Mouse (Mus musculus) liver, embryonic 14.5 days (tissue): ENCODE results near the gene Fthl17b. TPM values are rescaled to one million over a fixed set of nuclear protein-coding genes. Genes with fewer than 3 reads are reported as not detected.
"Not testable (repeated sequence)": the region's sequence is repeated elsewhere in the genome, so short reads cannot be mapped to it uniquely, and the experiment has no call there.

Source experiments
- ATAC-seq: fragments of 200-750 bp; cut with Nextera tagmentation; 2 replicates; pipeline ENCODE4 v1.8.0; 2017; ENCODE audit warnings: moderate number of reproducible peaks, mild to moderate bottlenecking, moderate library complexity; ENCODE audit not compliant: insufficient read depth
- DNase-seq, 3 experiments: peaks; one replicate each; pipeline ENCODE4 v3.0.0-alpha.2; 2012 to 2013; ENCODE audit warnings: low read depth in 3 of 3, low spot score in 3 of 3
- H3K27ac ChIP-seq: fragments of 300-500 bp; sonication (generic); 2 replicates; pipeline ENCODE4 v1.5.1; 2014; ENCODE audit warnings: moderate library complexity, mild to moderate bottlenecking, control low read depth, inconsistent platforms
- H3K27me3 ChIP-seq: fragments of 300-500 bp; sonication (generic); 2 replicates; pipeline ENCODE4 v1.6.1; 2014; ENCODE audit warnings: mild to moderate bottlenecking, low read length, moderate library complexity; ENCODE audit not compliant: control insufficient read depth, insufficient read depth
- H3K36me3 ChIP-seq: fragments of 300-500 bp; sonication (generic); replicated peaks from 2 replicates; pipeline ENCODE4 v1.6.1; 2014; ENCODE audit warnings: low read depth; ENCODE audit not compliant: control insufficient read depth, insufficient read depth
- H3K4me1 ChIP-seq, 2 experiments: fragments of 200-500 bp in 1 of 2; fragments of 300-500 bp in 1 of 2; sonication (generic) in 1 of 2; replicated peaks; 2 replicates each; pipeline ENCODE4 v1.6.1; 2012 to 2014; ENCODE audit warnings: antibody characterized with exemption in 1 of 2, inconsistent platforms in 1 of 2, low read length in 1 of 2; ENCODE audit not compliant: control insufficient read depth in 2 of 2, insufficient read depth in 2 of 2
- H3K4me2 ChIP-seq: fragments of 300-500 bp; sonication (generic); 2 replicates; pipeline ENCODE4 v1.6.1; 2014; ENCODE audit warnings: low read depth, mild to moderate bottlenecking, control low read depth, moderate library complexity
- H3K4me3 ChIP-seq, 2 experiments: fragments of 200-500 bp in 1 of 2; fragments of 300-500 bp in 1 of 2; sonication (generic) in 1 of 2; 2 replicates each; pipeline ENCODE4 v1.5.1; 2012 to 2014; ENCODE audit warnings: low read depth in 2 of 2, low read length in 2 of 2, mild to moderate bottlenecking in 2 of 2, control low read depth in 1 of 2, inconsistent platforms in 1 of 2, moderate library complexity in 1 of 2; ENCODE audit not compliant: insufficient read depth in 1 of 2
- H3K9ac ChIP-seq: fragments of 300-500 bp; sonication (generic); replicated peaks from 2 replicates; pipeline ENCODE4 v1.6.1; 2014; ENCODE audit warnings: mild to moderate bottlenecking, control low read depth, moderate library complexity
- H3K9me3 ChIP-seq: fragments of 300-500 bp; sonication (generic); 2 replicates; pipeline ENCODE4 v1.6.1; 2016; ENCODE audit warnings: low read length, mixed read lengths; ENCODE audit not compliant: control insufficient read depth
- CTCF ChIP-seq: IDR thresholded peaks from 2 replicates; pipeline ENCODE4 v1.5.1; 2016; ENCODE audit warnings: antibody characterized with exemption, low read depth, control low read depth
- WGBS: fragments of 180-500 bp; shearing (Covaris S2); extraction: QIAGEN DNeasy Blood & Tissue Kit; methylation state at CpG from one replicate; pipeline ENCODE4 v1.1.7; 2014; ENCODE audit not compliant: insufficient replicate concordance; 5-methylcytosine and 5-hydroxymethylcytosine counted together
- polyA plus RNA-seq, 2 experiments: library from polyadenylated mRNA; depleted of rRNA in 1 of 2; stranded (reverse) in 1 of 2; unstranded in 1 of 2; fragments of >200 nt; fragmentation: Nextera tagmentation in 1 of 2; extraction: Ambion mirVana in 1 of 2; gene quantifications; 2 replicates each; pipeline versions ENCODE4 v1.2.1 to v1.2.3; 2012 to 2014

Gene Fthl17b
- polyA plus RNA-seq (2012; rRNA removed) (not detected in 2 replicates), polyA plus RNA-seq (2014; fragmentation: Nextera tagmentation; extraction: Ambion mirVana) (not detected in 2 replicates)

DNA sequence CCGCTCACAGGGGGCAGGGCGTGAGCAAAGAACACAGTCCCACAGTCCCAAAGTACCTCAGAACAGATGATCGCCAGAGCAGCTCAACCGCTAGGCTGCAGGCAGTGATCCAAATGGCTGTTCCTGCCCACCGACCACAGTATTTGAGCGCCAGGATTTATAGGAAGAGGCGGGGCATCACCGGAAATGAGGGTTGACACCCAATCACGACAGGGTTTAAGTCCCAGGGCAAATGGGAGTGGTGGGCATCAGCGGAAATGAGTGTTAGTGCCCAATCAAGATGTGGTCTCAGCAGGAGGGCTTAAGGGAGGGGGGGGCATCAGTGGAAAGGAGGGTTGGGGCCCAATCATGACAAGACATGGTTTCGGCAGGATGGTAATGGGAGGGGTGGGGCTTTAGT lies at the start of gene Fthl17b:
TSS of gene Fthl17b (minus strand) at position 101 of the 400 bp plus-strand sequence.
- not testable (repeated sequence) for H3K4me1 ChIP-seq, H3K27ac ChIP-seq, ATAC-seq, H3K4me2 ChIP-seq, H3K9ac ChIP-seq, H3K27me3 ChIP-seq, H3K4me3 ChIP-seq, H3K36me3 ChIP-seq, DNase-seq, H3K9me3 ChIP-seq
- 85% methylated on average over 4 of the region's 11 CpGs for WGBS

DNA sequence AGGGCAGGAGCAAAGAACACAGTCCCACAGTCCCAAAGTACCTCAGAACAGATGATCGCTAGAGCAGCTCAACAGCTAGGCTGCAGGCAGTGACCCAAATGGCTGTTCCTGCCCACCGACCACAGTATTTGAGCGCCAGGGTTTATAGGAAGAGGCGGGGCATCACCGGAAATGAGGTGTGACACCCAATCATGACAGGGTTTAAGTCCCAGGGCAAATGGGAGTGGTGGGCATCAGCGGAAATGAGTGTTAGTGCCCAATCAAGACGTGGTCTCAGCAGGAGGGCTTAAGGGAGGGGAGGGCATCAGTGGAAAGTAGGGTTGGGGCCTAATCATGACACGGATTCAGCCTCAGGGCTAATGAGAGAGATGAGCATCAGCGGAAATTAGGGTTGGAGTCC lies 23.9 kb upstream of the Fthl17b start, which contains the start of gene Fthl17d:
TSS of gene Fthl17d (minus strand) at position 101 of the 400 bp plus-strand sequence.
- not testable (repeated sequence) for H3K4me2 ChIP-seq, H3K36me3 ChIP-seq, ATAC-seq, DNase-seq, H3K9me3 ChIP-seq, H3K4me1 ChIP-seq, H3K4me3 ChIP-seq, H3K27me3 ChIP-seq, H3K27ac ChIP-seq, H3K9ac ChIP-seq
- WGBS = no CpG with 5 or more reads among the region's 9 CpGs

DNA sequence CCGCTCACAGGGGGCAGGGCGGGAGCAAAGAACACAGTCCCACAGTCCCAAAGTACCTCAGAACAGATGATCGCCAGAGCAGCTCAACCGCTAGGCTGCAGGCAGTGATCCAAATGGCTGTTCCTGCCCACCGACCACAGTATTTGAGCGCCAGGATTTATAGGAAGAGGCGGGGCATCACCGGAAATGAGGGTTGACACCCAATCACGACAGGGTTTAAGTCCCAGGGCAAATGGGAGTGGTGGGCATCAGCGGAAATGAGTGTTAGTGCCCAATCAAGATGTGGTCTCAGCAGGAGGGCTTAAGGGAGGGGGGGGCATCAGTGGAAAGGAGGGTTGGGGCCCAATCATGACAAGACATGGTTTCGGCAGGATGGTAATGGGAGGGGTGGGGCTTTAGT lies 13.7 kb upstream of the Fthl17b start, which contains the start of gene Fthl17c:
TSS of gene Fthl17c (minus strand) at position 101 of the 400 bp plus-strand sequence.
- H3K36me3 ChIP-seq, H3K9me3 ChIP-seq, ATAC-seq, H3K27ac ChIP-seq, H3K4me2 ChIP-seq, H3K4me3 ChIP-seq, DNase-seq, H3K27me3 ChIP-seq, H3K9ac ChIP-seq, H3K4me1 ChIP-seq: not testable (repeated sequence)
- no CpG with 5 or more reads among the region's 11 CpGs for WGBS

DNA sequence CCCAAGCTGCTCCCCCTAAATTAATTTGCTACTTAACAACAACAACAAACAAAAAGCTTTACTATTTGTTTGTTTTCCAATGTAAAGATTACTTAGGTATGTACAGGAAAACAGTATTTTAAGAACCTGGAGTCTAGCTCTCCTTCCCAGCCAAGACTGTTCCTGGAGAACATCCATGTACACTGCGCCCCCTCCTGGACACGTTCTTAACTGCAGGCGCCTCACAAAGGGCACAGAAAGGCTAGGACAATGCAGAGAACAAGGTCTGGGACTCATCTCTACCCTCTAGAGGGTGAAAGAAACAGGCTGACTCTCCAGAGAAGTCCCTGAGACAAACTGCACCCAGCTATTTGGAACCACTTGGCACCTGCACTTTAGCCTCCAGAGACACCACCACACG lies 1.8 kb upstream of the Fthl17b start:
- H3K4me1 ChIP-seq, H3K4me2 ChIP-seq, DNase-seq, H3K9me3 ChIP-seq, ATAC-seq, H3K36me3 ChIP-seq, H3K27ac ChIP-seq, H3K9ac ChIP-seq, H3K4me3 ChIP-seq, H3K27me3 ChIP-seq: not testable (repeated sequence)
- peak; percentile 33 for TF ChIP-seq CTCF
- WGBS = 26% methylated on average over 4 of the region's 4 CpGs

DNA sequence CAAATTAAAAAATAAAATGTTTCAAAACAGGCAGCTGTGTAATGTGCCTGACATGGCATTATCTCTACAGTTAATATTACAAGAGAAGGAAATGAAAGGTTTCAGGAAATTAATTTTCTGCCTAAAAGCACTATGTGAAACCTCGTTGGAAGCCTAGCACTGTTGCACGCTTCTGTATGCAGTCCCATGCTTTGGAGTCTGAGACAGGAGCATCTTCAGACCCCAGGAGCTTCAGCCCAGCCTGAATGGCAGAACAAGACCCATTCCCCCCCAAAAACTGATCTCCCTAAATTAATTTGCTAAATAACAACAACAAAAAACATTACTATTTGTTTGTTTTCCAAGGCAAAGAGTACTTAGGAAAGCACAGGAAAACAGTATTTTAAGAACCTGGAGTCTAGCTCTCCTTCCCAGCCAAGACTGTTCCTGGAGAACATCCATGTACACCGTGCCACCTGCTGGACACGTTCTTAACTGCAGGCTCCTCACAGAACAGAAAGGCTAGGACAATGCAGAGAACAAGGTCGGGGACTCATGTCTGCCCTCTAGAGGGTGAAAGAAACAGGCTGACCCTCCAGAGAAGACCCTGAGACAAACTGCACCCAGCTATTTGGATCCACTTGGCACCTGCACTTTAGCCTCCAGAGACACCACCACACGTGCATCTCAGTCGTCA lies 14.5 kb downstream of the Fthl17b start:
- H3K27me3 ChIP-seq, H3K4me2 ChIP-seq, H3K9ac ChIP-seq, H3K4me3 ChIP-seq, H3K9me3 ChIP-seq, H3K27ac ChIP-seq, H3K4me1 ChIP-seq, H3K36me3 ChIP-seq, ATAC-seq: not testable (repeated sequence)
- 10% methylated on average over 7 of the region's 7 CpGs for WGBS
- TF ChIP-seq CTCF = peak; percentile 65
- DNase-seq = peak in 2 of 3 experiments; percentile 1 to 3
